Mouse (Mus musculus): ENCODE data around the gene Fuca2.
"Not testable (repeated sequence)": the region's sequence is repeated elsewhere in the genome, so short reads cannot be mapped to it uniquely, and the experiment has no call there.

The Fuca2 gene

GRCm38 (mm10) chr10:13499331-13499730, at the start of gene Fuca2:
Gene Fuca2 (plus strand): TSS chr10:13499540.
- peak; percentile 8 to 17 for DNase-seq (ENCODE audit: low spot score in 2 of 2)

- no peak for DNase-seq (ENCODE audit: low spot score in 2 of 2)
These were observed 47.7 kb upstream of the Fuca2 start for GRCm38 (mm10) chr10:13451640-13452039.

- DNase-seq (ENCODE audit: low spot score in 2 of 2), result no peak
These were observed 45.9 kb upstream of the Fuca2 start for GRCm38 (mm10) chr10:13453200-13453990.

- DNase-seq (ENCODE audit: low spot score in 2 of 2), result not testable (repeated sequence)
These were observed 35.0 kb upstream of the Fuca2 start for GRCm38 (mm10) chr10:13464295-13464694.

GRCm38 (mm10) chr10:13466925-13467324, 32.4 kb upstream of the Fuca2 start:
- no peak for DNase-seq (ENCODE audit: low spot score in 2 of 2)

- DNase-seq (ENCODE audit: low spot score in 2 of 2), result not testable (repeated sequence)
These were observed 31.3 kb upstream of the Fuca2 start for GRCm38 (mm10) chr10:13468025-13468529.

GRCm38 (mm10) chr10:13470236-13470635, 29.1 kb upstream of the Fuca2 start:
- peak; percentile 5 to 19 for DNase-seq (ENCODE audit: low spot score in 2 of 2)

GRCm38 (mm10) chr10:13473287-13473832, 26.0 kb upstream of the Fuca2 start:
- DNase-seq (ENCODE audit: low spot score in 2 of 2), result peak in 1 of 2 experiments; percentile 6

GRCm38 (mm10) chr10:13473833-13474567, 25.3 kb upstream of the Fuca2 start, which contains the start of gene Phactr2:
Gene Phactr2 (minus strand): TSS chr10:13474412.
- DNase-seq (ENCODE audit: low spot score in 2 of 2), result peak; percentile 41 to 60

GRCm38 (mm10) chr10:13474568-13474955, 24.8 kb upstream of the Fuca2 start:
- no peak for DNase-seq (ENCODE audit: low spot score in 2 of 2)

GRCm38 (mm10) chr10:13475121-13475520, 24.2 kb upstream of the Fuca2 start:
- DNase-seq (ENCODE audit: low spot score in 2 of 2), result no peak

- no peak for DNase-seq (ENCODE audit: low spot score in 2 of 2)
These were observed 20.0 kb upstream of the Fuca2 start for GRCm38 (mm10) chr10:13479341-13479740.

- no peak for DNase-seq (ENCODE audit: low spot score in 2 of 2)
These were observed 13.4 kb upstream of the Fuca2 start for GRCm38 (mm10) chr10:13485958-13486357.

- no peak for DNase-seq (ENCODE audit: low spot score in 2 of 2)
These were observed 9.7 kb upstream of the Fuca2 start for GRCm38 (mm10) chr10:13489671-13490070.

GRCm38 (mm10) chr10:13493978-13494686, 5.2 kb upstream of the Fuca2 start:
- DNase-seq (ENCODE audit: low spot score in 2 of 2), result no peak

- no peak for DNase-seq (ENCODE audit: low spot score in 2 of 2)
These were observed 3.0 kb upstream of the Fuca2 start for GRCm38 (mm10) chr10:13496315-13496714.

- peak in 1 of 2 experiments; percentile 3 for DNase-seq (ENCODE audit: low spot score in 2 of 2)
These were observed 1.1 kb downstream of the Fuca2 start for GRCm38 (mm10) chr10:13500473-13500872.

GRCm38 (mm10) chr10:13500938-13501496, 1.7 kb downstream of the Fuca2 start:
- DNase-seq (ENCODE audit: low spot score in 2 of 2), result peak; percentile 84

GRCm38 (mm10) chr10:13501533-13501932, 2.2 kb downstream of the Fuca2 start:
- DNase-seq (ENCODE audit: low spot score in 2 of 2), result not testable (repeated sequence)

- DNase-seq (ENCODE audit: low spot score in 2 of 2), result peak; percentile 5 to 16
These were observed 3.0 kb downstream of the Fuca2 start for GRCm38 (mm10) chr10:13502371-13502770.

GRCm38 (mm10) chr10:13521857-13522256, 22.5 kb downstream of the Fuca2 start:
- DNase-seq (ENCODE audit: low spot score in 2 of 2), result no peak
